Mouse (Mus musculus) heart, postnatal 0 days (tissue): Measurements from ENCODE around the gene Mapkapk5. TPM values are rescaled to one million over a fixed set of nuclear protein-coding genes. Genes with fewer than 3 reads are reported as not detected.

Experiments
- ATAC-seq: fragments of 200-750 bp; cut with Nextera tagmentation; 2 replicates; pipeline ENCODE4 v1.8.0; 2017; ENCODE audit warnings: low read depth, moderate number of reproducible peaks, moderate library complexity; ENCODE audit not compliant: insufficient read depth
- DNase-seq: peaks from one replicate; pipeline ENCODE4 v3.0.0-alpha.2; 2016; ENCODE audit warnings: low spot score
- H3K27ac ChIP-seq: fragments of 300-500 bp; sonication (generic); 2 replicates; pipeline ENCODE4 v1.5.1; 2014; ENCODE audit warnings: low read depth, mild to moderate bottlenecking
- H3K27me3 ChIP-seq: fragments of 300-500 bp; sonication (generic); 2 replicates; pipeline ENCODE4 v1.6.1; 2014; ENCODE audit warnings: low read length, mixed read lengths; ENCODE audit not compliant: control insufficient read depth, insufficient read depth
- H3K36me3 ChIP-seq: fragments of 300-500 bp; sonication (generic); replicated peaks from 2 replicates; pipeline ENCODE4 v1.6.1; 2014; ENCODE audit warnings: low read length, mixed read lengths; ENCODE audit not compliant: control insufficient read depth, insufficient read depth
- H3K4me1 ChIP-seq: fragments of 300-500 bp; sonication (generic); 2 replicates; pipeline ENCODE4 v1.6.1; 2014; ENCODE audit warnings: antibody characterized with exemption; ENCODE audit not compliant: control insufficient read depth, insufficient read depth
- H3K4me2 ChIP-seq: fragments of 300-500 bp; sonication (generic); 2 replicates; pipeline ENCODE4 v1.6.1; 2014; ENCODE audit warnings: low read depth, mild to moderate bottlenecking, low read length, moderate library complexity
- H3K4me3 ChIP-seq: fragments of 300-500 bp; sonication (generic); 2 replicates; pipeline ENCODE4 v1.5.1; 2014; ENCODE audit warnings: low read depth, low read length
- H3K9ac ChIP-seq: fragments of 300-500 bp; sonication (generic); replicated peaks from 2 replicates; pipeline ENCODE4 v1.6.1; 2014; ENCODE audit warnings: low read depth, low read length, mixed read lengths
- H3K9me3 ChIP-seq: fragments of 300-500 bp; sonication (generic); replicated peaks from 2 replicates; pipeline ENCODE4 v1.6.1; 2016; ENCODE audit warnings: low read length; ENCODE audit not compliant: control insufficient read depth
- CTCF ChIP-seq: IDR thresholded peaks from 2 replicates; pipeline ENCODE4 v1.5.1; 2016; ENCODE audit warnings: antibody characterized with exemption, control low read depth, low read depth
- EP300 ChIP-seq: IDR thresholded peaks from 2 replicates; pipeline ENCODE4 v1.6.1; 2016; ENCODE audit warnings: antibody characterized with exemption, low read depth
- WGBS: fragments of 180-500 bp; shearing (Covaris S2); extraction: QIAGEN DNeasy Blood & Tissue Kit; methylation state at CpG from one replicate; pipeline ENCODE4 v1.1.7; 2014; 5-methylcytosine and 5-hydroxymethylcytosine counted together
- polyA plus RNA-seq: library from polyadenylated mRNA; unstranded; fragments of >200 nt; fragmentation: Nextera tagmentation; extraction: Ambion mirVana; gene quantifications from 2 replicates; pipeline ENCODE4 v1.2.1, GENCODE M21; 2015
- total RNA-seq: library from RNA; depleted of rRNA; stranded (reverse); fragments of >200 nt; gene quantifications from 2 replicates; pipeline ENCODE4 v1.2.3, GENCODE M21; 2014; ENCODE audit warnings: low replicate concordance

The Mapkapk5 gene
- total and polyA plus RNA-seq, 2 experiments from 2014 or later = 31.0 to 61.7 TPM

DNA sequence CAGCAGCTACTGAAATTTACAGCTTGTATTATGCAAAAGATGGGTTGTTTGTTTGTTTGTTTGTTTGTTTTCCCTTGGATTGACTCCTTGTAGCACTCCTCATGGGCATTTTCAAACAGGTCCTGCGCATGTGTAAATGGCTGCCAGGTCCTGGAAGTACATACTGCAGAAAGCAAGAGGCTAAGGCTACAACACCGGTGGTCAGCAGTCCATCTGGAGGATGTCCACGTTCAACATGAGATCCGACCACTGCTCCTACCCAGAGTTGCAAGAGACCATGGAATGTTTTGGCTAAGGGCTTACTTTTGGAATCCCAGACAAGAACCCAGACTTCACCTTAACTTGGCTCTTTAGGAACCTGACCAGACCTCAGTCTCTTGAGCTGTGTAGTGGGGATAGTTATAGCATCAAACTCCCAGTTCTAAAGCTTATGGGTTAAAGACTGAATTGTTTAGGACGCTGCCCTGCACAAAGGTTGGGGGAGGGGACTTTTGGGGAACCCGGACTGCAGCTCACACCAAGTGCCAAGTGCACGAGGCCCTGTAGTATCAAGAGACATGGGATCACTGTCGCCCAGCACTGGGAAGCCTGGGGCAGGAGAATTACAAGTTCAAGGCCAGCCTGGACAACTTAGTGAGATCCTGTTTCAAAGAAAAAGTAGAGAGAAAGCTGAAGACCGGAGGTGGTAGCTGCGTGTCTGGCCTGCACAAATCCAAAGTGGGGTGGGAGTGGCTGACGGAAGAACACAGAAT, 46.5 kb upstream of the Mapkapk5 start:
- Histone ChIP-seq H3K9ac (no peak overlapping the region; the same call in 1 of the 2 replicates), H3K4me3 (peak overlapping the region; percentile 65), H3K9me3 (no peaks in the 10 kb centered on the region), H3K4me2 (peak overlapping the region; percentile 90), H3K27me3 (no peaks in the 10 kb centered on the region; the same call in 1 of the 2 replicates), H3K36me3 (no peaks in the 10 kb centered on the region), H3K4me1 (peaks cover 18% of the 10 kb centered on the region), H3K27ac (no peak overlapping the region)
- no peak for DNase-seq
- WGBS = 59% methylated on average over 11 of the region's 11 CpGs
- no peak for ATAC-seq
- TF ChIP-seq CTCF = no peak
- TF ChIP-seq EP300 = no peak

DNA sequence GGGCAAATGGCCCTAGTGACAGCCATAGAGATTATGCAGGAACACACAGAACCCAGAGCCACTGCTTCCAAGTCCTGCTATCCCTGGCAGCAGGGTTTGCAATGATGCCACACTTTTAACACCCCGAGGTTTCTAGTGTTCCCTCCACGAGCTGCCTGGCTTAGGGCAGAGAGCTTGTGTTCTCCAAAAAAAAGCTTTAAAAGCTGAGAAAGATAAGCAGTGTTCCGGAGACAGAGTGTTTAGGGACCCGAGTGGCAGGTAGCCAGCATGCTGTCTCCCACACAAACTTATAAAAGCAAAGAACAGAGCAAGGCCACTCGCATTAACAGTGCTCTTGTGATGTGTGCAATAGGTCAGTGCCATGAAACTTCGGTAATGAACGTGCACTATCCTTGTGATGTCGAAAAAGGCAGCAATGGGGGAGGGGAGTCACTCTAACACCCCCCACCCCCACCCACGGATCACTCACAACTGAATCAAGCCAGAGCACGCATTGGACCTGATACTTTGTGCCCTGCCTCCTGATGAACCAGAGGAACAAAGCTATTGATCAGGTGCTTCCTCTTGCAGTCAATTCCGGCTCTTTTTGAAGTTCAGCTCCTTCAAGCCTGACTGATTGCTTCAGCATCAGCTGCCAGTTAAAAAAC, 45.8 kb upstream of the Mapkapk5 start:
- ATAC-seq (no peak), DNase-seq (no peak)
- Histone ChIP-seq H3K36me3 (no peaks in the 10 kb centered on the region), H3K9ac (no peak overlapping the region; the same call in 1 of the 2 replicates), H3K4me3 (no peak overlapping the region), H3K4me2 (peak overlapping the region; percentile 90), H3K27ac (0 out of 2 replicates have a peak overlapping the region, but pooled peaks have one; percentile 7), H3K27me3 (no peaks in the 10 kb centered on the region; the same call in 1 of the 2 replicates), H3K9me3 (no peaks in the 10 kb centered on the region), H3K4me1 (peaks cover 18% of the 10 kb centered on the region)
- WGBS = 47% methylated on average over 11 of the region's 11 CpGs
- TF ChIP-seq EP300 = no peak
- TF ChIP-seq CTCF = no peak

DNA sequence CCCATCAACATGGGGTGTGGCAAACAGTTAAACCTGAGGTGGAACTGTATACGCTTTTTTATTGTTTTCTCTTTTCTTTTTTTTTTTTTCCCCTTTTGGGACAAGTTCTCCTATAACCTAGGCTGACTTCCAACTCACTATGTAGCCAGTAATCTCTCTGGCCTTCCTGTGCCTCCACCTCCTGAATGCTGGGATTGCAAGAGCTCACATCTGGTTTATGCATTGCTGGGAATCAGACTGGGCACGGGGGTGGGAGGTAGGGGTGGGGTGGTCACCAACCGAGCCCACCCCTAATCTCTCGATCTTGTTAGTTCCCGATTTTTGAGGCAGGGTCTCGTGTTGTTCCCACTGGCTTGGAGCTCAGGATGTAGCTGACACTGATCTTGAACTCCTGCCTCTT, 44.2 kb upstream of the Mapkapk5 start:
- no peaks in the 10 kb centered on the region; the same call in 1 of the 2 replicates for H3K27me3 ChIP-seq
- H3K36me3 ChIP-seq = no peaks in the 10 kb centered on the region
- no peak for TF ChIP-seq EP300
- TF ChIP-seq CTCF = no peak
- no peak overlapping the region for H3K9ac ChIP-seq
- no peak overlapping the region for H3K4me3 ChIP-seq
- no peaks in the 10 kb centered on the region for H3K9me3 ChIP-seq
- H3K4me2 ChIP-seq = no peak overlapping the region
- no peak for ATAC-seq
- WGBS = 66% methylated on average over 6 of the region's 6 CpGs
- DNase-seq = no peak
- H3K27ac ChIP-seq = no peak overlapping the region
- H3K4me1 ChIP-seq = peaks cover 13% of the 10 kb centered on the region

DNA sequence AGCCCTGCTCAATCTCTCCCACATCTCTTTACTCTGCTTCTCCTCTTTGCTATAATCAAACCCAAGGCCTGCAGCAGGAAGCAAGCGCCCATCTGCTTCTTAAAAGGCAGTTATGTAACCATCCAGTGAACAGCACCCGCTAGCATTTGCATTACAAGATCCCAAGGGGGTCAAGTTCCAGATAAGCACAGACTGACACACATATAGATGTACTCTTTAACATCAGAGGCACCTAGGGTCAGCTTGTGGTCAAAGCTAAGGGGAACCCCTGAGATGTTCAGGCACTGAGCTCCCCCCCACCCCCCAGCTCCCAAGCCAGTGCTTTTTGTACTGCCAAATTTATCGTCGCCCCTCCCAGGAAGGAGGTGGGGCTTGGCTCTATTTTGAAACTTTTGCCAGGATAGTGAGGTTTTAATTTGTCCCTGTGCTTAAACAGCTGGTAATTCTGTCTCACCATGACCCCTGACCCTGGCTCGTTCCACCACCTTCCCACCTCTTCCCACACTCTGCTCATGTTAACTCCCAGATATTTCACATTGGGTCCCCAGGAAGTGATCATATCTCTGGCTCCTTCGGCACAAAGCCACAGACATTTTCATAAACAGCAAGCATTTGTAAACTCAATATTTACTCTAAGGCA, 40.8 kb upstream of the Mapkapk5 start:
- H3K9ac ChIP-seq = no peak overlapping the region
- ATAC-seq (no peak), DNase-seq (no peak)
- H3K4me1 ChIP-seq = peaks cover 10% of the 10 kb centered on the region; the same call in 1 of the 2 replicates
- no peaks in the 10 kb centered on the region; the same call in 1 of the 2 replicates for H3K27me3 ChIP-seq
- TF ChIP-seq CTCF = no peak
- H3K4me2 ChIP-seq = peak overlapping the region; percentile 27; the same call in 1 of the 2 replicates
- H3K9me3 ChIP-seq = no peaks in the 10 kb centered on the region
- H3K27ac ChIP-seq = no peak overlapping the region
- no peaks in the 10 kb centered on the region for H3K36me3 ChIP-seq
- 49% methylated on average over 6 of the region's 6 CpGs for WGBS
- no peak overlapping the region for H3K4me3 ChIP-seq

DNA sequence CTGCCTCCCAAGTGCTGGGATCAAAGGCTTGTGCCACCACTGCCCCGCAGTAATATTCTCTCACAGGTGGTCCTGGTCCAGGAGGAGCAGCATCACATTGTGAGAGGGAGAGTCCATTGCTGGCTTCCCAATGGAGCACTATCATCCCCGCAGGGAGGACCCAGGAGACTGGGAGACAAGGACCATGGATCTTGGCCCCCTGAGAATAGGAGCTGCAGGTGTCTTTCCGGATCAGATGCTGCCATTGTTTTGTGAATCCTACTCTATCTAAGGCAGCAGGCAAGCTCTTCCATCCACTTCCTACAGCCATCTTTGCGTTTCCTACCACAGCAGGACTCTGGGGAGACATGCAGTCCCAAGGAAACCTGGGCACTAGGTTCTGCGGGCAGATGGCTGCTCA, 40.0 kb upstream of the Mapkapk5 start:
- H3K27ac ChIP-seq = no peak overlapping the region
- H3K9me3 ChIP-seq = no peaks in the 10 kb centered on the region
- no peak overlapping the region for H3K9ac ChIP-seq
- ATAC-seq = no peak
- no peak for DNase-seq
- no peak overlapping the region for H3K4me2 ChIP-seq
- no peak overlapping the region for H3K4me3 ChIP-seq
- TF ChIP-seq EP300 = no peak
- TF ChIP-seq CTCF = no peak
- H3K36me3 ChIP-seq = no peaks in the 10 kb centered on the region
- H3K27me3 ChIP-seq = no peaks in the 10 kb centered on the region
- H3K4me1 ChIP-seq = peaks cover 10% of the 10 kb centered on the region; the same call in 1 of the 2 replicates
- WGBS = 82% methylated on average over 5 of the region's 5 CpGs
